Mouse (Mus musculus) hindbrain, postnatal 0 days (tissue): ENCODE results near the gene Chst4. TPM values are rescaled to one million over a fixed set of nuclear protein-coding genes. Genes with fewer than 3 reads are reported as not detected.

ENCODE experiments used
- ATAC-seq: fragments of 200-750 bp; cut with Nextera tagmentation; 2 replicates; pipeline ENCODE4 v1.8.0; 2017; ENCODE audit warnings: mild to moderate bottlenecking, moderate TSS enrichment, moderate library complexity
- DNase-seq: peaks from one replicate; pipeline ENCODE4 v3.0.0-alpha.2; 2015; ENCODE audit warnings: low spot score
- H3K27ac ChIP-seq: fragments of 300-500 bp; sonication (generic); 2 replicates; pipeline ENCODE4 v1.5.1; 2014; ENCODE audit warnings: mild to moderate bottlenecking
- H3K27me3 ChIP-seq: fragments of 300-500 bp; sonication (generic); 2 replicates; pipeline ENCODE4 v1.6.1; 2014; ENCODE audit warnings: low read length, mixed read lengths; ENCODE audit not compliant: insufficient read depth
- H3K36me3 ChIP-seq: fragments of 300-500 bp; sonication (generic); 2 replicates; pipeline ENCODE4 v1.6.1; 2014; ENCODE audit warnings: low read length, mixed read lengths; ENCODE audit not compliant: insufficient read depth
- H3K4me1 ChIP-seq: fragments of 300-500 bp; sonication (generic); 2 replicates; pipeline ENCODE4 v1.6.1; 2014; ENCODE audit warnings: antibody characterized with exemption, low read length, mixed read lengths; ENCODE audit not compliant: insufficient read depth
- H3K4me2 ChIP-seq: fragments of 300-500 bp; sonication (generic); 2 replicates; pipeline ENCODE4 v1.6.1; 2014; ENCODE audit warnings: low read depth, mild to moderate bottlenecking, low read length, moderate library complexity, mixed read lengths
- H3K4me3 ChIP-seq: fragments of 300-500 bp; sonication (generic); 2 replicates; pipeline ENCODE4 v1.5.1; 2014; ENCODE audit warnings: low read length
- H3K9ac ChIP-seq: fragments of 300-500 bp; sonication (generic); replicated peaks from 2 replicates; pipeline ENCODE4 v1.6.1; 2014; ENCODE audit warnings: mild to moderate bottlenecking, low read length, moderate library complexity, mixed read lengths
- H3K9me3 ChIP-seq: fragments of 300-500 bp; sonication (generic); 2 replicates; pipeline ENCODE4 v1.6.1; 2016; ENCODE audit warnings: low read length, mixed read lengths
- CTCF ChIP-seq: IDR thresholded peaks from 2 replicates; pipeline ENCODE4 v1.5.1; 2016; ENCODE audit warnings: antibody characterized with exemption, control low read depth, low read depth
- WGBS: fragments of 180-500 bp; shearing (Covaris S2); extraction: QIAGEN DNeasy Blood & Tissue Kit; methylation state at CpG from one replicate; pipeline ENCODE4 v1.1.7; 2014; 5-methylcytosine and 5-hydroxymethylcytosine counted together
- polyA plus RNA-seq: library from polyadenylated mRNA; unstranded; fragments of >200 nt; fragmentation: Nextera tagmentation; extraction: Ambion mirVana; gene quantifications from 2 replicates; pipeline ENCODE4 v1.2.1, GENCODE M21; 2015
- total RNA-seq: library from RNA; depleted of rRNA; stranded (reverse); fragments of >200 nt; gene quantifications from 2 replicates; pipeline ENCODE4 v1.2.3, GENCODE M21; 2014

Gene Chst4
- total and polyA plus RNA-seq, 2 experiments from 2014 or later: not detected

- DNase-seq (no peak), ATAC-seq (no peak)
- no peaks in the 10 kb centered on the region for H3K36me3 ChIP-seq
- no peak overlapping the region for H3K4me2 ChIP-seq
- H3K9me3 ChIP-seq: no peaks in the 10 kb centered on the region
- TF ChIP-seq CTCF: no peak
- no peaks in the 10 kb centered on the region for H3K27me3 ChIP-seq
- no peak overlapping the region for H3K27ac ChIP-seq
- H3K4me1 ChIP-seq: peaks cover 5% of the 10 kb centered on the region; the same call in 1 of the 2 replicates
- no peak overlapping the region for H3K4me3 ChIP-seq
- H3K9ac ChIP-seq: no peak overlapping the region
- 87% methylated on average over 26 of the region's 26 CpGs for WGBS
These were observed 31.1 kb downstream of the Chst4 start for GRCm38 (mm10) chr8:110008228-110008994.

GRCm38 (mm10) chr8:110006312-110007023 is 33.1 kb downstream of the Chst4 start:
- Histone ChIP-seq H3K27ac (peak overlapping the region; percentile 75), H3K36me3 (no peaks in the 10 kb centered on the region), H3K27me3 (no peaks in the 10 kb centered on the region), H3K4me3 (no peak overlapping the region), H3K9ac (no peak overlapping the region), H3K4me1 (peaks cover 5% of the 10 kb centered on the region; the same call in 1 of the 2 replicates), H3K4me2 (no peak overlapping the region), H3K9me3 (no peaks in the 10 kb centered on the region)
- WGBS: 44% methylated on average over 17 of the region's 17 CpGs
- TF ChIP-seq CTCF: no peak
- DNase-seq (peak; percentile 75), ATAC-seq (peak; percentile 79)

- H3K9me3 ChIP-seq: no peaks in the 10 kb centered on the region
- no peak overlapping the region for H3K27ac ChIP-seq
- ATAC-seq (no peak), DNase-seq (no peak)
- H3K9ac ChIP-seq: no peak overlapping the region
- H3K4me2 ChIP-seq: no peak overlapping the region
- TF ChIP-seq CTCF: no peak
- no peak overlapping the region for H3K4me3 ChIP-seq
- WGBS: 88% methylated on average over 5 of the region's 5 CpGs
- H3K27me3 ChIP-seq: no peaks in the 10 kb centered on the region
- peaks cover 5% of the 10 kb centered on the region; the same call in 1 of the 2 replicates for H3K4me1 ChIP-seq
- no peaks in the 10 kb centered on the region for H3K36me3 ChIP-seq
These were observed 35.2 kb downstream of the Chst4 start for GRCm38 (mm10) chr8:110004300-110004699.

GRCm38 (mm10) chr8:110002953-110003352 is 36.6 kb downstream of the Chst4 start:
- Histone ChIP-seq H3K9ac (no peak overlapping the region), H3K27ac (no peak overlapping the region), H3K36me3 (no peaks in the 10 kb centered on the region), H3K9me3 (no peaks in the 10 kb centered on the region), H3K4me2 (no peak overlapping the region), H3K4me3 (no peak overlapping the region), H3K27me3 (no peaks in the 10 kb centered on the region), H3K4me1 (peaks cover 5% of the 10 kb centered on the region; the same call in 1 of the 2 replicates)
- peak; percentile 60 for TF ChIP-seq CTCF
- DNase-seq (peak; percentile 34), ATAC-seq (no peak)
- 35% methylated on average over 9 of the region's 9 CpGs for WGBS

- H3K4me3 ChIP-seq: no peak overlapping the region
- WGBS: 91% methylated on average over 10 of the region's 10 CpGs
- ATAC-seq (no peak), DNase-seq (no peak)
- H3K4me1 ChIP-seq: no peaks in the 10 kb centered on the region
- no peak overlapping the region for H3K4me2 ChIP-seq
- TF ChIP-seq CTCF: no peak
- no peaks in the 10 kb centered on the region for H3K9me3 ChIP-seq
- no peaks in the 10 kb centered on the region for H3K36me3 ChIP-seq
- no peaks in the 10 kb centered on the region for H3K27me3 ChIP-seq
- H3K9ac ChIP-seq: no peak overlapping the region
- H3K27ac ChIP-seq: no peak overlapping the region
These were observed 39.6 kb downstream of the Chst4 start for GRCm38 (mm10) chr8:109999974-110000373.

- no peak overlapping the region for H3K4me3 ChIP-seq
- H3K9me3 ChIP-seq: no peaks in the 10 kb centered on the region
- no peaks in the 10 kb centered on the region for H3K27me3 ChIP-seq
- 66% methylated on average over 7 of the region's 7 CpGs for WGBS
- H3K9ac ChIP-seq: no peak overlapping the region
- no peak for TF ChIP-seq CTCF
- ATAC-seq: no peak
- DNase-seq: no peak
- H3K36me3 ChIP-seq: no peaks in the 10 kb centered on the region
- no peak overlapping the region for H3K27ac ChIP-seq
- no peak overlapping the region for H3K4me2 ChIP-seq
- no peaks in the 10 kb centered on the region for H3K4me1 ChIP-seq
These were observed 41.5 kb downstream of the Chst4 start for GRCm38 (mm10) chr8:109998066-109998465.

- WGBS: 68% methylated on average over 9 of the region's 9 CpGs
- no peaks in the 10 kb centered on the region for H3K36me3 ChIP-seq
- ATAC-seq: no peak
- H3K27ac ChIP-seq: no peak overlapping the region
- H3K9ac ChIP-seq: no peak overlapping the region
- TF ChIP-seq CTCF: no peak
- no peaks in the 10 kb centered on the region for H3K27me3 ChIP-seq
- no peak overlapping the region for H3K4me3 ChIP-seq
- H3K4me2 ChIP-seq: no peak overlapping the region
- no peak for DNase-seq
- H3K4me1 ChIP-seq: no peaks in the 10 kb centered on the region
- H3K9me3 ChIP-seq: no peaks in the 10 kb centered on the region
These were observed 42.2 kb downstream of the Chst4 start for GRCm38 (mm10) chr8:109997381-109997780.
